In the genomic region with DNA sequence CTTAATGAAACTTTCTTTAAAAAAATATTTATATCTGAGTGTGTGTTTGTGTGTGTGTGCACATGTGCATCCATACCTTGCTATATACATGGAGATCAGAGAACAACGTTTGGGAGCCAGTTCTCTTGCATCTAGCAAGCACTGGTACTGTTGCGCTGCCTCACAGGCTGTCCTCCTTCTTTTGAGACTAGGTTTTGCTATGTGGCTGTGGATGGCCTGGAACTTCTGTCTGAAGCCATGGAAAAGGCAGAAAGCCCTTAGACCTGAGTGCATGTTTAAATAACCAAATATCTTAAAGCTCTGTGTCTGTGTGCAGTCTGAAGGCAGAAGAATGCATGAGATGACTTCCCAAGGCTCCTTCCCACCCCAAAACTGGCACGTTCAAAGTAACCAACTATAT, we compare ENCODE assay signal across 23 mouse cellular contexts.
DNase-seq lines count a peak whose midpoint lies in the region; ATAC-seq and TF ChIP-seq lines count a peak whose summit lies in the region.
"Had no signal": no experiment of that assay in that cellular context is flagged by ENCODE, and none has a peak within 500 bp of the region (broad histone marks: within the 10 kb centered on the region; RNA-seq: fewer than 3 reads in every experiment).

No protein-coding gene starts in this region.

- no peak for TF ChIP-seq CTCF in kidney, adult 2 months (conservative IDR thresholded peaks at IDR 0.05; ENCODE audit: insufficient read depth, insufficient read length, low read depth, low read length)

- 0 out of 2 replicates have a peak overlapping the region, but pooled peaks have one; percentile 4 for H3K27ac ChIP-seq in heart, embryonic 12.5 days (ENCODE audit: poor library complexity, severe bottlenecking)
- H3K27ac ChIP-seq in kidney, adult 2 months (ENCODE audit: insufficient read depth, low read depth, low read length), result 0 out of 2 replicates have a peak overlapping the region, but pooled peaks have one; percentile 6
- H3K27ac ChIP-seq in brown adipose tissue, adult 24 weeks (replicated peaks; ENCODE audit: low read depth, low read length), result peak overlapping the region; percentile 49
- 0 out of 2 replicates have a peak overlapping the region, but pooled peaks have one; percentile 97 for H3K27ac ChIP-seq in stomach, embryonic 14.5 days (ENCODE audit: low read length)
- H3K27ac ChIP-seq: hindbrain, embryonic 15.5 days; limb, embryonic 12.5 days; midbrain, embryonic 13.5 days had no signal

- H3K4me2 ChIP-seq in heart, embryonic 12.5 days, result no peak overlapping the region
- no peak overlapping the region for H3K4me2 ChIP-seq in stomach, embryonic 14.5 days (replicated peaks; ENCODE audit: low read depth, low read length)
- H3K4me2 ChIP-seq: hindbrain, embryonic 15.5 days; limb, embryonic 12.5 days; liver, embryonic 11.5 days; midbrain, embryonic 13.5 days had no signal

- no peak overlapping the region for H3K9ac ChIP-seq in heart, embryonic 12.5 days
- no peak overlapping the region for H3K9ac ChIP-seq in stomach, embryonic 14.5 days (replicated peaks; ENCODE audit: low read depth, low read length)
- H3K9ac ChIP-seq: forebrain, postnatal 0 days; hindbrain, embryonic 15.5 days; limb, embryonic 12.5 days; liver, postnatal 0 days; midbrain, embryonic 13.5 days had no signal

- H3K36me3 ChIP-seq in heart, embryonic 12.5 days, result peaks cover 77% of the 10 kb centered on the region
- no peaks in the 10 kb centered on the region for H3K36me3 ChIP-seq in kidney, adult 2 months (ENCODE audit: control insufficient read depth, insufficient read depth, low read length)
- peaks cover 9% of the 10 kb centered on the region; the same call in 1 of the 2 replicates for H3K36me3 ChIP-seq in stomach, embryonic 14.5 days (ENCODE audit: control insufficient read depth, insufficient read depth, low read length)

- WGBS in heart, embryonic 12.5 days, result 89% methylated on average over 3 of the region's 3 CpGs
- 68% methylated on average over 3 of the region's 3 CpGs for WGBS in kidney, adult 2 months
- 75% methylated on average over 3 of the region's 3 CpGs for WGBS in stomach, embryonic 14.5 days

- ATAC-seq in heart, embryonic 12.5 days (ENCODE audit: insufficient number of reproducible peaks, low FRiP score), result no peak
- no peak for ATAC-seq in stomach, embryonic 14.5 days (ENCODE audit: insufficient number of reproducible peaks, insufficient read depth, low FRiP score, low read depth)
- ATAC-seq: forebrain, postnatal 0 days; intestine, embryonic 16.5 days; liver, postnatal 0 days; midbrain, embryonic 13.5 days; Patski had no signal

- H3K9me3 ChIP-seq in heart, embryonic 12.5 days (replicated peaks), result no peaks in the 10 kb centered on the region
- no peaks in the 10 kb centered on the region for H3K9me3 ChIP-seq in stomach, embryonic 14.5 days (ENCODE audit: control insufficient read depth, low read depth, low read length)
- H3K9me3 ChIP-seq: G1E; hindbrain, embryonic 15.5 days; limb, embryonic 12.5 days; megakaryocyte, embryonic 14.5 days; midbrain, embryonic 13.5 days had no signal

- DNase-seq in heart, adult 8-10 months (ENCODE audit: low spot score), result no peak
- DNase-seq in kidney, adult 2 months, result no peak
- no peak for DNase-seq in kidney, postnatal 36 days
- no peak for DNase-seq in left cerebral cortex, postnatal 14 days (ENCODE audit: low spot score in 2 of 2)
- DNase-seq: B cell, adult 2 months; cerebellum, postnatal 14 days; forebrain, postnatal 0 days; gastrocnemius, postnatal 36 days; kidney, postnatal 14 days; layer of hippocampus, postnatal 36 days; liver, postnatal 0 days had no signal

- peaks cover 45% of the 10 kb centered on the region for H3K4me1 ChIP-seq in heart, embryonic 12.5 days (replicated peaks)
- peaks cover 11% of the 10 kb centered on the region; the same call in 1 of the 2 replicates for H3K4me1 ChIP-seq in kidney, adult 2 months (ENCODE audit: control insufficient read depth, insufficient read depth, low read length)
- peaks cover 15% of the 10 kb centered on the region for H3K4me1 ChIP-seq in brown adipose tissue, adult 24 weeks (ENCODE audit: control insufficient read depth, insufficient read depth, insufficient read length, low read length)
- H3K4me1 ChIP-seq in stomach, embryonic 14.5 days (ENCODE audit: control insufficient read depth, insufficient read depth, low read length), result peaks cover 42% of the 10 kb centered on the region
- H3K4me1 ChIP-seq: hindbrain, embryonic 15.5 days had no signal

- H3K4me3 ChIP-seq in heart, embryonic 12.5 days, result no peak overlapping the region
- H3K4me3 ChIP-seq in kidney, adult 2 months (ENCODE audit: insufficient read depth, low read depth, low read length), result no peak overlapping the region
- H3K4me3 ChIP-seq in brown adipose tissue, adult 24 weeks (ENCODE audit: insufficient read depth, low read depth, low read length), result no peak overlapping the region
- no peak overlapping the region for H3K4me3 ChIP-seq in stomach, embryonic 14.5 days (ENCODE audit: low read depth, low read length)
- H3K4me3 ChIP-seq: hindbrain, embryonic 15.5 days; limb, embryonic 12.5 days; megakaryocyte, embryonic 14.5 days; midbrain, embryonic 13.5 days had no signal

- no peaks in the 10 kb centered on the region for H3K27me3 ChIP-seq in heart, embryonic 12.5 days (replicated peaks)
- no peaks in the 10 kb centered on the region for H3K27me3 ChIP-seq in kidney, adult 2 months (replicated peaks; ENCODE audit: control insufficient read depth, insufficient read depth, low read length)
- no peaks in the 10 kb centered on the region for H3K27me3 ChIP-seq in stomach, embryonic 14.5 days (ENCODE audit: control insufficient read depth, insufficient read depth, low read length)
- H3K27me3 ChIP-seq: CH12.LX; hindbrain, embryonic 15.5 days; limb, embryonic 12.5 days; megakaryocyte, embryonic 14.5 days; midbrain, embryonic 13.5 days; Patski had no signal

- intact Hi-C loops in left cerebral cortex, postnatal 14 days (cut with DNase I), result loop anchor here (5.0 kb wide), 1 partner anchor 54 kb away; no protein-coding TSS in a partner anchor

- TF ChIP-seq POLR2A in kidney, adult 2 months (IDR thresholded peaks at IDR 0.05; ENCODE audit: low read depth, low read length), result no peak

Comparison
In these comparisons a context has a peak if more than half of its experiments do, and no peak if none do; other contexts are left out.
1. H3K27ac ChIP-seq: peak in every context shown above with its lines; median percentile 97 in stomach, embryonic 14.5 days; 49 in brown adipose tissue, adult 24 weeks; 6 in kidney, adult 2 months; 4 in heart, embryonic 12.5 days.